20 mouse cellular contexts compared by ENCODE assay signal in genomic region chr1:56387086-56387485, GRCm38 (mm10).
"Had no signal": no experiment of that assay in that cellular context is flagged by ENCODE, and none has a peak within 500 bp of the region (broad histone marks: within the 10 kb centered on the region; RNA-seq: fewer than 3 reads in every experiment).

No protein-coding gene starts in this region.

- DNase-seq: liver, postnatal 0 days; lung, adult 2 months; lung, postnatal 14 days; lung, postnatal 36 days; midbrain, embryonic 14.5 days; right cerebral cortex, postnatal 14 days; thymus, adult 2 months; thymus, postnatal 25 days; thymus, postnatal 4 days had no signal

- H3K4me1 ChIP-seq: liver, embryonic 15.5 days; lung, embryonic 15.5 days; megakaryocyte, embryonic 14.5 days; midbrain, embryonic 10.5 days; midbrain, embryonic 12.5 days; neural tube, embryonic 12.5 days; stomach, embryonic 15.5 days had no signal

- H3K27me3 ChIP-seq: liver, embryonic 15.5 days; lung, embryonic 15.5 days; megakaryocyte, embryonic 14.5 days; midbrain, embryonic 12.5 days; neural tube, embryonic 12.5 days; stomach, embryonic 15.5 days had no signal

- H3K4me3 ChIP-seq: liver, embryonic 15.5 days; lung, embryonic 15.5 days; megakaryocyte, embryonic 14.5 days; midbrain, embryonic 10.5 days; midbrain, embryonic 12.5 days; neural tube, embryonic 12.5 days; stomach, embryonic 15.5 days had no signal

- H3K36me3 ChIP-seq: liver, embryonic 15.5 days; lung, embryonic 15.5 days; midbrain, embryonic 10.5 days; midbrain, embryonic 12.5 days; neural tube, embryonic 12.5 days; stomach, embryonic 15.5 days had no signal

- ATAC-seq: liver, postnatal 0 days; lung, postnatal 0 days; midbrain, embryonic 16.5 days had no signal

- H3K4me2 ChIP-seq: liver, embryonic 15.5 days; lung, embryonic 15.5 days; midbrain, embryonic 12.5 days; neural tube, embryonic 12.5 days; stomach, embryonic 15.5 days had no signal

- H3K9ac ChIP-seq: liver, embryonic 15.5 days; liver, postnatal 0 days; lung, embryonic 15.5 days; midbrain, embryonic 12.5 days; neural tube, embryonic 12.5 days; stomach, embryonic 15.5 days had no signal

- H3K27ac ChIP-seq: liver, embryonic 15.5 days; lung, embryonic 15.5 days; macrophage; midbrain, embryonic 10.5 days; midbrain, embryonic 12.5 days; neural tube, embryonic 12.5 days; stomach, embryonic 15.5 days; stomach, postnatal 0 days had no signal

- H3K9me3 ChIP-seq: liver, embryonic 15.5 days; lung, embryonic 15.5 days; megakaryocyte, embryonic 14.5 days; midbrain, embryonic 10.5 days; midbrain, embryonic 12.5 days; neural tube, embryonic 12.5 days; stomach, embryonic 15.5 days had no signal
